Mouse (Mus musculus): ENCODE results near the gene Galc. TPM values are rescaled to one million over a fixed set of nuclear protein-coding genes. Genes with fewer than 3 reads are reported as not detected.
A peak's percentile ranks its signal among the peaks of the same experiment; 100 is the strongest.

Galc gene
- polyA plus RNA-seq, 1 experiment from 2014 or later: 10.7 TPM

DNA sequence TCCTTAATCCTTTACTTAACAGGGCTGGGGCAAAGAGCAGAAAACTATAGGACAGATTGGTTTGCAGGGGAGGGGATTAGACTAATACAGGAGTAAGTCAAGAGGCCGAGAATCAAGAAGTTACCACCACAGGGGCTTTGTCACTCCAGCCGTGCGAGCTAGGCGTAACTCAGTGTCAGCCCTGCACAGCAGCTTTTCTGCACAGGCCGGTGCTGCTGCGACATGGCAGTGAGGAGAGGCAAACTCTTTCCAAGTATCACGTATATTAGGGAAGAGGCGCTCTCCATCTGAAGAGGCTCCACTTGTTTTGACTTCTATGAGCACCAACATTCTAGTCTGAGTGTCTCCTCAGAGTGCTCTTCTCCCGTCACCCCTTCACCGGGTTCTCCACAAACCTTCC, 51.2 kb downstream of the Galc start:
- ATAC-seq (replicated peaks): no peak
- no peaks in the 10 kb centered on the region for H3K27me3 ChIP-seq (replicated peaks)

DNA sequence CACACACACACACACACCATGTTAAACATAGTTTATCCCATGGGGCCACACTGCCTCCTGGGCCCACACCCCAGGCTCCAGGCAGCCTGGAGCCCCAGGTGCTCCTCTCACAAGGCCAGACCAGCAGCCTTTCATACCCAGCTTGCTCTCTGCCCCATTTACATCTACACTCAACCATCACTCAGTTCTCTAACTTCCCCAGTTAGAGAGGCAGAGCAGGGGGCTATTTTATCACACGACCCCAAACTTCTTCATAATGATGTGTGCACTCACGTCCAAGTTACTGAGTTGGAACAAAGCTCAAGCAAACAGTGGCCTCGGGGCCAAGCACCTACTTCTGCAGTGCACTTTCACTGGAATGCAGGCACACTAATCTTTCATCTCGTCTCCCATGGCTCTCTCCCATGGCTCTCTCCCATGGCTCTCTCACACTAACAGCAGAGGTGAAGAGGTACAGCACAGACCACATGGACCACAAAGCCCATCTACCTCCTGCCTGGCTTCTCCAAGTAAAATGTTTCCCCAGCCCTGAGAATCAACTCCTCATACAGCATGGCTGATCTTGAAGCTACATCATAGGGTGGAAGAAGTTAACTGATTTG, 53.7 kb downstream of the Galc start:
- 73% methylated on average over 4 of the region's 4 CpGs for WGBS
- no peak overlapping the region for H3K4me3 ChIP-seq
- no peak overlapping the region for H3K9ac ChIP-seq
- no peaks in the 10 kb centered on the region for H3K27me3 ChIP-seq (replicated peaks)
- H3K4me1 ChIP-seq: no peaks in the 10 kb centered on the region
- H3K4me2 ChIP-seq: no peak overlapping the region
- ATAC-seq (replicated peaks): no peak
- no peaks in the 10 kb centered on the region for H3K9me3 ChIP-seq
- H3K36me3 ChIP-seq (replicated peaks): 0 out of 2 replicates have a peak, but pooled peaks cover 6% of the 10 kb centered on the region
- no peak overlapping the region for H3K27ac ChIP-seq

More for the DNA sequence above, 51.2 kb downstream of the Galc start:
- 81% methylated on average over 10 of the region's 10 CpGs for WGBS
- Histone ChIP-seq H3K4me3 (no peak overlapping the region), H3K4me2 (no peak overlapping the region), H3K27ac (no peak overlapping the region), H3K9me3 (no peaks in the 10 kb centered on the region), H3K4me1 (no peaks in the 10 kb centered on the region), H3K36me3 (replicated peaks) (0 out of 2 replicates have a peak, but pooled peaks cover 6% of the 10 kb centered on the region), H3K9ac (no peak overlapping the region)

DNA sequence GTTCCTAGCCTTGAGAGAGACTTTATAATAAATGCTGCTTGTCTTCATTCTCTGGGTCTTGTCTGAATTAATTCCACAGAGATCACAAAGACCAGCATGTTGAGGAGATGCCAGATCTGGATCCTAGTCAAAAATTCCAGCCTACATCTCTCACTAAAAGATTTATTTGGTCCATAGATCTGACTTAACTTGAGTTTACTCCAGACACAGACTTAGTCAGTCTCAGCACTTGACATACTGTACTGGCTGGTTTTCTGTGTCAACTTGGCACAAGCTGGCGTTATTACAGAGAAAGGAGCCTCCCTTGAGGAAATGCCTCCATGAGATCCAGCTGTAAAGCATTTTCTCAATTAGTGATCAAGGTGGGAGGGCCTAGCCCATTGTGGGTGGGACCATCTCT, 61.9 kb downstream of the Galc start:
- Histone ChIP-seq H3K9ac (no peak overlapping the region), H3K9me3 (no peaks in the 10 kb centered on the region), H3K27ac (no peak overlapping the region), H3K4me3 (no peak overlapping the region), H3K4me2 (no peak overlapping the region), H3K36me3 (replicated peaks) (no peaks in the 10 kb centered on the region), H3K27me3 (replicated peaks) (no peaks in the 10 kb centered on the region), H3K4me1 (no peaks in the 10 kb centered on the region)
- no peak for ATAC-seq (replicated peaks)
- 78% methylated on average over 1 of the region's 1 CpGs for WGBS

DNA sequence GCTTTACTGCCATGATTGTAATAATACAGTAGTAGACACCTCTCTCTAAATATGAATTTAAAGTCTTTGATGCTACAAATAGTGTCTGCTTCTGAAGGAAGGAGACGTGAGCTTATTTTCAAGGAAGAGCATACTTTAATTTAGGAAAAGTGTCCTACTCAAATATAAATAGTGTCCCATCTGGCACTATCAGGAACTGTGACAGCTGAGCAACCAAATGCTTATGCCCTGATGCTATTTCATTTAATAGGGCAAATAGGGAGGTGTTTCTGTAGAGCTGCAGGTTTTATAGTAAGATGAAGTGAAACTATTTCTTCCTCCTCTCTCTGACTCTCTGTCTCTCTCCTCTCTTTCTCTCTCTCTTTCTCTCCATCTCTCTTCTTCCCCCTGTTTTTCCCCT, 69.1 kb downstream of the Galc start:
- H3K36me3 ChIP-seq (replicated peaks): no peaks in the 10 kb centered on the region
- H3K4me1 ChIP-seq: no peaks in the 10 kb centered on the region
- no peak overlapping the region for H3K27ac ChIP-seq
- H3K4me2 ChIP-seq: no peak overlapping the region
- H3K27me3 ChIP-seq (replicated peaks): no peaks in the 10 kb centered on the region
- WGBS: 90% methylated on average over 1 of the region's 1 CpGs
- no peaks in the 10 kb centered on the region for H3K9me3 ChIP-seq
- H3K4me3 ChIP-seq: no peak overlapping the region
- no peak for ATAC-seq (replicated peaks)
- no peak overlapping the region for H3K9ac ChIP-seq

DNA sequence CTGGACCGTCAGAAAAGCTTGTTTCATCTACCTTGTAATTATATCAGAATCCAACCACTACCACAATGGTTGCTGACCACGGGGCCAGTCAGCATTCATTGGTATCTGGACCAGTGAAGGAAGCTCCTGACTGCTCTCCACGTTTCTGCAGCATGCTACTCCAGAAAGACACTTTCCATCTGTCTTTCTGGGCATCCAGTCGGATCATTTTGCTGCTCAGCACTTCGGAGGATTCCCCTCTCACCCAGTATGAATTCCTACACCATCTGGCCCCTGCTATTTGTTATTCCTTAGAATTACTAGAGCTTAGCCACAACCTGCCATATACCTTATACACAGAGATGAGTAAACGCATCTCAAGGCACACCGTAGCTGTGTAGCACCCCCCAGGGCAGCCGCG, 70.2 kb downstream of the Galc start:
- no peak overlapping the region for H3K27ac ChIP-seq
- H3K4me1 ChIP-seq: no peaks in the 10 kb centered on the region
- H3K9ac ChIP-seq: no peak overlapping the region
- ATAC-seq (replicated peaks): no peak
- 82% methylated on average over 9 of the region's 9 CpGs for WGBS
- no peaks in the 10 kb centered on the region for H3K36me3 ChIP-seq (replicated peaks)
- H3K4me2 ChIP-seq: no peak overlapping the region
- no peaks in the 10 kb centered on the region for H3K9me3 ChIP-seq
- H3K4me3 ChIP-seq: no peak overlapping the region
- H3K27me3 ChIP-seq (replicated peaks): no peaks in the 10 kb centered on the region

DNA sequence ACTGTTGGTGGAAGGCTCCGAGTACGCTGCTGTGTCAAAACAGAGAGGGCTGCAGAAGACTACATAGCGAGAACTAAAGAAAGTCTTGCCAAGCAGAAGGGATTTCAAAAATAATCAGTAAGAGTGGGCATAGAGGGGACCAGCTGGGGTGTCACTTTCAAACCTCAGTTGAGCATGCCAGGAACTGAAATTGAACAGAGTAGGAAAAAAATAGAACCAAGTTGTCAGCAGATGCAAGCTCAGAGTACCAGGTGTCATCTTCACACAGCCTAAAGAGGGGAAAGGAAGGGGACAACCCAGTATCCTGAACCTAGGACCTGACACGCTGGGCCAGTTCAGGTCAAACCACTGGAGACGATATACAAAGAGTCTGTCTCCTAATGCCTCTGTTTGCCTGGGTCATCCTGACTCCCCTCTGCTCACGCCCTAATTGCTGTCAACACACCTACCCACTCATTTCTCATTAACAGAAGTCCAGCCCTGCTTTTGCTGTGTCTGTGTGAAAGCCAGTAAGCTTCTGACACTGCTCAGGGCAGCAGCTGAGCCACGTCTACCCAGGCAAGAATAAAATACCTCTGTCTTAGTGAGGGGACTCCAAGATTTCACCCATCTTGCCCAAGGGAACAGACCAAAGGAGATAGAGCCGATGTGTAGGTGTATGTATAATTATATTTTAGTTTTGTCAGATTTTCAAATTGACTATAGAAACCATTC, 71.9 kb downstream of the Galc start:
- no peaks in the 10 kb centered on the region for H3K4me1 ChIP-seq
- H3K4me3 ChIP-seq: no peak overlapping the region
- no peaks in the 10 kb centered on the region for H3K27me3 ChIP-seq (replicated peaks)
- WGBS: 76% methylated on average over 8 of the region's 8 CpGs
- no peak overlapping the region for H3K27ac ChIP-seq
- H3K9me3 ChIP-seq: no peaks in the 10 kb centered on the region
- H3K36me3 ChIP-seq (replicated peaks): no peaks in the 10 kb centered on the region
- H3K4me2 ChIP-seq: no peak overlapping the region
- no peak overlapping the region for H3K9ac ChIP-seq
- ATAC-seq (replicated peaks): no peak

DNA sequence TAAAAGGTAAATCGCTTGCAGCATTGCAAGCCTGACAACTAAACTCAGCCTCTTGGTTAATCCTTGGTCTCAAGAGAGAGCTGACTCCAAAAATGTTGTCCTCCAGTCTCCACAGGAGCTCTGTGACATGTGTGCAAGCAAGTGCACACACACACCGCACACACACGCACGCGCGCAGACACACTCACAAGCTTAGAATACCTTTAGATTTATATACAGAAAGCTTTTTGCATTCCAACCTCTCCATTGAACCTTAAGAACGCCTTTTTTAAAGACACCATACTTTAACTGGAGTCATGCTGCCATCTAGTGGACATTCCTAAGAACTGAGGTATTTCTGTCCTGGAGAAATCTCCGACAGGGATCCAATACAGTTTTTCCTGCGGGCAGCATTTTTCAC, 77.5 kb downstream of the Galc start:
- Histone ChIP-seq H3K9me3 (no peaks in the 10 kb centered on the region), H3K9ac (no peak overlapping the region), H3K4me3 (peak overlapping the region; percentile 20; the same call in 1 of the 2 replicates), H3K36me3 (replicated peaks) (no peaks in the 10 kb centered on the region), H3K4me1 (peaks cover 9% of the 10 kb centered on the region; the same call in 1 of the 2 replicates), H3K27ac (0 out of 2 replicates have a peak overlapping the region, but pooled peaks have one; percentile 27), H3K4me2 (peak overlapping the region; percentile 42), H3K27me3 (replicated peaks) (no peaks in the 10 kb centered on the region)
- WGBS: 4% methylated on average over 9 of the region's 9 CpGs
- peak; percentile 67 for ATAC-seq (replicated peaks)

DNA sequence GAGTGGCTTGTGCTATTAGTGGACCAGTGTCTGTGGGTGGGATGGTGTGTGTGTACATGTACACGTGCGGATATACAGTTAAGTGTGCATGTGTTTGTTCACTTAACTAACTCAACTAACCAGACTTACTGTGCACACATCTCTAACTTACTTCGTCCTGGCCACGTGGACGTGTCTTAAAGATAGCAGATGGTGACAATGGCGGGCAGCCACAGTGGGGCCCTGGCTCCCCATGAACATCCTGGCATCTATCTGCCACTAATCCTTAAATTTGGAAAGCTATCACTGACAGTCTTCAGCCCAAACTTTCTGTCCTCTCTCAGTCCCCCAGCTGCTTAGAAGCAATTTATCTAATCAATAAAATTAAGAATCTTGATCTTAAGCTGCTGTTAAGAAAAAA, 78.5 kb downstream of the Galc start:
- Histone ChIP-seq H3K4me1 (peaks cover 9% of the 10 kb centered on the region; the same call in 1 of the 2 replicates), H3K9me3 (no peaks in the 10 kb centered on the region), H3K4me2 (no peak overlapping the region), H3K9ac (no peak overlapping the region), H3K27ac (no peak overlapping the region), H3K27me3 (replicated peaks) (no peaks in the 10 kb centered on the region), H3K36me3 (replicated peaks) (no peaks in the 10 kb centered on the region), H3K4me3 (no peak overlapping the region)
- 82% methylated on average over 6 of the region's 6 CpGs for WGBS
- ATAC-seq (replicated peaks): no peak

DNA sequence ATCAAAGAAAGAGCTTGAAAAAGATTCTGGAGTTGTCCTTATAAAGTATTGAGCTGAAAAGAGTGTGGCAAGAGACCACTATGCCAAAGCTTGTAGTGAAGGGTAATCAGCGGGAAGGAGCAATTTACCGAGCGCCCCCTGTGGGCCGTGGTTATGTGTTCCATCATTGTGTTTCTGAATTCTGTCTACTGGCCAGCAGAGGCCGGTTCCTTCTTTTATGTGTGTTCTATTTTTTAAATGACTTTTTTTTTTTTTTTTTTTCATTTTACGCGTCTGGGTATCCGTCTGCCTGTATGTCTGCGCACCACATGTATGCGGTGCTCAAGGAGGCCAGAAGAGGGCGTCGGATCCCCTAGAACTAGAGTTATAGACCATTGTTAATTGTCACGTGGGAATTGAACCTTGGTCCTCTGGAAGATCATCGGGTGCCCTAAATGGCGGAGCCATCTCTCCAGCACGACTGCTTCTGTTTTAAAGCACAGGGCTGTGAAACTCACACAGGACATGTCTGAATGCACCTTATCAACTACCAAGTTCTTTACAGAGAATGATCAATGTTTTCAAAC, 78.9 kb downstream of the Galc start:
- Histone ChIP-seq H3K9ac (no peak overlapping the region), H3K4me2 (no peak overlapping the region), H3K27ac (no peak overlapping the region), H3K4me3 (no peak overlapping the region), H3K9me3 (no peaks in the 10 kb centered on the region), H3K27me3 (replicated peaks) (no peaks in the 10 kb centered on the region), H3K4me1 (peaks cover 9% of the 10 kb centered on the region; the same call in 1 of the 2 replicates), H3K36me3 (replicated peaks) (no peaks in the 10 kb centered on the region)
- WGBS: 95% methylated on average over 16 of the region's 16 CpGs
- no peak for ATAC-seq (replicated peaks)

DNA sequence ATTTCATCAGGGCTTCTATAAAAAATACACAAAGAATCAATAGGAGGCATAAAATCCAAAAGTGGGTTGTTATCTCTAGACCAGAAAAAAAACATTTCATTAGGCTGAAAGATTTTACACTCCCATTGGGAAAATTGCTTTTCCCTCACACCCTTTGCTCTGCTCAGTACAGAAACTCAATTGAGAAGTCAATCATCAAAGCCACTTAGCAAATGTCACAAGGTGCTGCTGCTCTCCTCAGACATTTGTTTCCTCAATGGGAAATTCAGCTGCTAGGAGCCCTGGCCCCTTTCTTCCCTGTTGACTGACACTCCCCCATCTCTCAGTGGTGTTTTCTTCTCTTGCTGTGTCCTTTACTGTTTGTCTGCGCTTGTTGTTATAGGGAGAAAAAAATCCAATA, 79.8 kb downstream of the Galc start:
- Histone ChIP-seq H3K4me1 (peaks cover 9% of the 10 kb centered on the region; the same call in 1 of the 2 replicates), H3K27me3 (replicated peaks) (no peaks in the 10 kb centered on the region), H3K9ac (no peak overlapping the region), H3K9me3 (no peaks in the 10 kb centered on the region), H3K4me2 (no peak overlapping the region), H3K27ac (no peak overlapping the region), H3K4me3 (no peak overlapping the region), H3K36me3 (replicated peaks) (no peaks in the 10 kb centered on the region)
- 80% methylated on average over 1 of the region's 1 CpGs for WGBS
- no peak for ATAC-seq (replicated peaks)

DNA sequence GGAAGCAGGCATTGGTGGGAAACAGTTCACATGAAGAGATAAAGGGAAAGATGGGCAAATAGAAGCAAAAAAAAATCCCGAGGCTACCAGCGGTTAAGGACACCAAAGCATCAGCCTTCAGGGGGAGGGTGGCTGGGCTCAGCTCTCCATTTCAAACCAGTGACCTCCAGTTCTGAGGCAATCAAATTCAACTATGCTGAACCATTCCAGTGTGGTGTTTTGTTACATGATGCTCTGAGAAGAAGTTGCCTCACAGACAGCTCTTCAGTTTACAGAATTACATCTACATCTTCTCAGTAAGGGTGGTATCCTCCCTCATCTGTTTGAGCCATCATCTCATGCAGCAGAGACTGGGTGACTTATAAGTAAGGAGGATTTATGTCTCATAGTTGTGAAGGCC, 82.6 kb downstream of the Galc start:
- peaks cover 9% of the 10 kb centered on the region; the same call in 1 of the 2 replicates for H3K4me1 ChIP-seq
- H3K36me3 ChIP-seq (replicated peaks): no peaks in the 10 kb centered on the region
- no peak overlapping the region for H3K4me3 ChIP-seq
- ATAC-seq (replicated peaks): no peak
- H3K9ac ChIP-seq: no peak overlapping the region
- 96% methylated on average over 2 of the region's 2 CpGs for WGBS
- no peak overlapping the region for H3K27ac ChIP-seq
- no peaks in the 10 kb centered on the region for H3K27me3 ChIP-seq (replicated peaks)
- no peaks in the 10 kb centered on the region; the same call in 1 of the 2 replicates for H3K9me3 ChIP-seq
- no peak overlapping the region for H3K4me2 ChIP-seq

DNA sequence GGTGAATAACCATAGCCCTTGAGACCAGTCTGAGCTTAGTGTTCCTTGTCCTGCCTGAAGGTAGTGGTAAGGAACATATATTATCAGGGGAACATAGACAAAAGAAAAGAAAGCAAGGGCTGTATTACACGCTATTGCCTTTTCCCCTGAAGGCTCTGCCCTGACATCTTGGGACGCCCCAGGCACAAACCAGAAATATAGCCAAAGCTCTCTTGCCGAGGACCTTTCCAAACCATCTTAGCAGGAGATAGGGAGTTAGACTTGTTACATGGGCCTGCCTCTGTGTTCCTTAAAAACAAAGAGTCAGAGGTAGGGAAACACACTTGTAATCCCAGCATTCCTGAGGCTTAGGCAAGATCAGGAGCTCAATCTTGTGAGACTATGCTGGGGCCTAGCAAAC, 97.4 kb downstream of the Galc start:
- WGBS: 86% methylated on average over 3 of the region's 3 CpGs
- Histone ChIP-seq H3K27ac (no peak overlapping the region), H3K9me3 (no peaks in the 10 kb centered on the region), H3K27me3 (replicated peaks) (no peaks in the 10 kb centered on the region), H3K4me1 (no peaks in the 10 kb centered on the region), H3K9ac (no peak overlapping the region), H3K4me2 (no peak overlapping the region), H3K4me3 (no peak overlapping the region), H3K36me3 (replicated peaks) (no peaks in the 10 kb centered on the region)
- no peak for ATAC-seq (replicated peaks)

Data from midbrain, embryonic 15.5 days (tissue).